Mouse (Mus musculus) kidney, postnatal 25 days (tissue): ENCODE measurements at regions not wholly inside any gene's neighbourhood (a gene's known extent, or its start where the extent isn't known, plus 50 kb on each side); places are given as distances from the start of the nearest gene placed in this dataset.
A peak's percentile ranks its signal among the peaks of the same experiment; 100 is the strongest.

Source experiments
- DNase-seq, 2 experiments: peaks; one replicate each; pipeline ENCODE4 v3.0.0; 2021; ENCODE audit warnings: mixed read lengths in 2 of 2

- DNase-seq = peak in 1 of 2 experiments; percentile 5
These were observed 230.8 kb upstream of the Jmjd1c start for GRCm38 (mm10) chr10:66865010-66865582.

DNA sequence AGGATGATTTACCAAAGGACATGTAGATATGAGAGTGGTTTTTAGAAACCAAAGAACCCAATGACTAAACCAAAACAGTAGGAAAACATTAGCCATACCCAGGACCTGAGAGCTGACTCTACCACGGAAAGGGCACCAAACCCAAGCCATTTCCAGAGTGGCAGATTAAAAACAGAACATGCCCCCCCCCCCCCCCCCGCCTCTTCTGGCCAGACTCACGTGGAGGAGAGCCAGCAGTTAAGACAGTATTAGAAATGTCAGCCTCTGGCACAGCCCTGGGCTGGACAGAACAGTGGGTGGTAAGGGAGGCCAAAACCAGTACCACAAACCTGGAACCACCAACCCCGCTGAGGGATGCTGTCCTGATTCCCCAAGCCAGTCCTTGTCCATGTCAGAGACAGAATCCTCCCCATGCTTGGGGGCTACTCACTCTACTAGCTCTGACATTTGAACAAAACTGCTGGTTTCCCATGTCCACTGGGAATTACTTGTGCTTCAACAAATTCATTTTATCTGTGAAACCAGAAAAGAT is 224.7 kb upstream of the Jmjd1c start:
- DNase-seq = no peak

DNA sequence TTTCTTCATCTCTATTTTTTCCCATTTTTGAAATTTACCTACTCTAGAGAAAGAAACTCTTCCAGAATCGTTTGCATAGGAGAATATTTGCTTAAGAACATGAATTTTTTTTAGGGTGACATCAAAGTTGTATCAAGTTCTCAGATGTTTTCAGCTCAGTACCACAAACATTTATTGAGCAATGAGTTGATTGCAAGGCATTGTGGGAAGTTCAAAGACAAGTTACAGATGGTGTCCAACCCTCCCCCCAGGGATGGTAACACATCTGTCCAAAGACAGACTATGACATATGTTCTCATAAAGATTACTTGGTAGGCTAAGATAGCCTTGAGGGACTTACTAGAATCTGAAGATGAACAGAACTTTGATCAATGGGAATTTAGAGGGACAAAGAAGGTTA is 224.3 kb upstream of the Jmjd1c start:
- no peak for DNase-seq

GRCm38 (mm10) chr10:66873468-66873867 is 222.5 kb upstream of the Jmjd1c start:
- peak in 1 of 2 experiments; percentile 24 for DNase-seq

DNA sequence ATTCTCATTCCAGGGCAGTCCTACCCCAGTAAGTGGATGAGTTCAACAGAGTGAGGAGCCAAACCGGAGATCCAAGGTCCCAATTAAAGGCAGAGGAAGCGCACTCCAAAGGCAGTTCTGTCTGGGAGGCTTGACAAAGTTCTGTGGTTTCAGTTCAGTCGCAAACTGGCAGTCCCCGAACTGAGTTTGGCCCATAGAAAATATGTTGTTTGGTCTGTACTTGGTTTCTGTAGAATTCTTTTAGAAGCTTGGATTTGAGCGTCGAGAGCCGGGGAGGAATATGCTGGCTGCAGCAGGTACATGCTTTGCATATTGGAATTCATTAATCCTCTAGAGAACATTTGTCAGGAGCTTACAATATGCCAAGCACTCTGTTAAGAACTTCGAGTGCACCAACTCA is 216.9 kb upstream of the Jmjd1c start:
- DNase-seq = no peak

DNA sequence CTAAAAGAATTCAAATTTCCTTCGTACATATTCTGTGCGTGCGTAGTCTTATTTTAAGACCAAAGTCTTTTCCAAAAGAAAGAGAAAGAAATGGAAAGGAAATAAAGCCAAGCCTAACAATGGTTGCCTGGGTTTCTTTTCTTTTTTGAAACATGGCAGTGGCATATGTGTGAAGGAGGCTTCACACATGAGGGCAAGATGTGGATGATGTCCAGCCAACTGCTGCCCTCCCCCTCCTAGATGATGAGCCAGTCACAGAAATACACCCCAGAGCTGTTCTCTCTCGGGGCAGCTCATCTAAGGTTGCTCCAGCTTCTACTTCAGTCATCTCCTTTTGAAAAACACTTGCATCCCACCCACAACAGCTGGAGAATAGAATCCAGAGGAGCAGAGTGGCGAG is 213.1 kb upstream of the Jmjd1c start:
- no peak for DNase-seq

DNA sequence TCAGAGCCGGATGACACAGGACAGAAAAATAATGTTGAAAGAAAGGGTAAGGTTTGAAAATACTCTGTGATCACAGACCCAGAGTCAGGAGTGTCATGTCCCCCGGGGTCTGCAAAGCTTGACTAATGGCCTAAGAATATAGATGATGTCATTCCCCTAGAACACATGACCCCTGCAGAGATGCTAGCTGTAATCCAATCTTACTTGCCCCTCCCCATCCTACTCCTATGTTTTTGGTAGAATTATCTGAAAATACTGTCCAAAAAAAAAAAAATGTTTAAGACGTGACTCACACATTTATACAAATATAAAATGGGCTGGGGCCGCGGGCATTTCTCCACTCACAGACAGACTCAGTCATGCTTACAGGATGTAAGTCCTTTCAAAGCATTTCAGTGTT is 210.3 kb upstream of the Jmjd1c start:
- DNase-seq = no peak

- no peak for DNase-seq
These were observed 206.0 kb upstream of the Jmjd1c start for GRCm38 (mm10) chr10:66889786-66890555.

DNA sequence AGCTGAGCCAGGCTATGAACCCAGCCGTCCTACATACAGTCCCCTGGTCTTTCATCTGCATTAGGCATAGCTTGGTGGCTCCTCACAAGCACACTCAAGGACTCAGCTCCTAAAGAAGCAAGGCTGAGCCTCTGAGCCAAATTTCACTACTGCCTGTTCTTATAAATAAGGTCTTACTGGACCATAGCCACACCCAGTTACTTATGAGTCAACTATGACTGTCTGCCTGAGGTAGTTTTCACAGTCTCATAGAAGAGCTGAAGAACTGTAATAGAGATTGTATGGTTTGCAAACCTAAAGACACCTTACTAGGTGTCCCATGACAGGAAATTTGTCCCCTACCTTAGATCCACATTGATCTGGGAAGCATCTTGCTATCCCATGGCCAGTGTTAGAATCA is 204.1 kb upstream of the Jmjd1c start:
- DNase-seq = no peak

DNA sequence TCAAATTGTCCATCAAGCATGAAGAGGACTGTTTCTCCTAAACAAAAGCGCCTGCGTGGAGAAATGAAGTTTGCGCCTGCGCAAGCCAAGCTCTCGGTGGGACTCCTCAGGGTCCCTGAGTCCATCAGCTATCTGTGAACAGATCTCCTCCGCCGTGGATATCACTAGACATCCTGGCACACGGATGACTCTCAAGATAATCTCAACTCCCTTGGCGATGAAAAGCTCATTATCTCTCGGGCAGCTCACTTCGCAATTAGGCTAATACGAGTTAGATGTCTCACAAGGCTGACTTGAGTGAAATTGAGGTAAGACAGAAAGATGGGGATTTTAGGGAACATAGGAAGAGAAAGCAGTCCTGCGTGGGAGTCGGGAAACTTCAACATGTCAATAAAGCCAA is 202.1 kb upstream of the Jmjd1c start:
- no peak for DNase-seq

DNA sequence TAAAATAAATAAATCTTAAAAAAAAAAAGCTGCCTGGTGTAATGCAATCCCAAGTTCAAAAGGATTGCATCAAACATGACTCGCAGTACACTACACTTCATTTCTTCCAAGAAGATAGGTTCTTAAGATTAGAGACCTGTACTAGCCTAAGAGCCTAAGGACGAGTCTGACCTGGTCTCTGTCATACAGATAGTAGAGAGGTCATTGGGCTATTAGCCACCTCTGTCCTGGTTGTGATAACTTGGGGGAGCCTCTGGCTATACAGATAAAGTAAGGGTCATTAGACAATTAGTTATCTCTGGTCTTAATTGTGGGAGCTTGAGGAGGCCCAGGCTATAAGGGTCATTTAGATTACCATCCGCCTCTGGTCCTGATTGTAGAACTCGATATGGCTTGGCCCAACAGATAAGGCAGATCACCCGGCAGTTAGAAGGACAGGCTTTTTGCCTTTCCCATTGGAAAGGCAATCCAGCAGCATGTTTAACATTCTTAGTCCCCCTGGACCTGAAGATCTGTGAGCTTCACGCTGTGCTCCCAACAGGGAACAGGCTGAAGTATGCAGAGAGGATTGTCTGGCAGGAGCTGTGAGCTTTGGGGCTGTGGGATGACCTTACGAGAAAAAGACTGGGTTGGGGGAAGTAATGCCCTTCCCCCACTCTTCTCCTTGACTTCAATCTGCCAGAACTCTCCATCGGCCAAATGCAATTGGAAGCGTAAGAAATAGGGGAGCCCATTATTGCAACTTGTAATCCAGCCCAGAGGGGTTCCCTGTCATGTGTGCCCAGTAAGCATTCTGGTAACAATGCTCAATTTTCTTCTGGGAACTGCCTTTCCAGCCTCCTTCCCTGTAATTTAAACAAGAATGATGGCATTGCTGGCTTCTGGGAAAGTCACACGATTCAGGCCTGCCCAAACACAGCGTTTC is 199.0 kb upstream of the Jmjd1c start:
- no peak for DNase-seq

DNA sequence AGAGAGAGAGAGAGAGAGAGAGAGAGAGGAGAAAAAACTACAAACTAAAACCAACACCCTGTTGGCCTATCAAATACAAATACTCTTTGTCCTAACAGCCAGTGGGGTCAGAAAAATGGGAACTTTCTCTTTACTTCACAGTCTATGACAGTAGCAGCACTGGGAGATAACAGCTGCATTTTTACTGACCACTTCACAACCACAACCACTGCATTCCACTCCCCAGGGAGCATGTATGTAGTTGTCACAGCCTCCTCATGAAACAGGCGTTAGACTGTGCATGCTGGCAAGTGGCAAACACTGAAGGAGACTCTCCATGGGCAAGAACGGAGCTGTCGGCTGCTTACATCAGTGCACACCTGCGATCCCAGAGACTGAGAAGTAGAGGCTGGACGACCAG is 196.2 kb upstream of the Jmjd1c start:
- no peak for DNase-seq

DNA sequence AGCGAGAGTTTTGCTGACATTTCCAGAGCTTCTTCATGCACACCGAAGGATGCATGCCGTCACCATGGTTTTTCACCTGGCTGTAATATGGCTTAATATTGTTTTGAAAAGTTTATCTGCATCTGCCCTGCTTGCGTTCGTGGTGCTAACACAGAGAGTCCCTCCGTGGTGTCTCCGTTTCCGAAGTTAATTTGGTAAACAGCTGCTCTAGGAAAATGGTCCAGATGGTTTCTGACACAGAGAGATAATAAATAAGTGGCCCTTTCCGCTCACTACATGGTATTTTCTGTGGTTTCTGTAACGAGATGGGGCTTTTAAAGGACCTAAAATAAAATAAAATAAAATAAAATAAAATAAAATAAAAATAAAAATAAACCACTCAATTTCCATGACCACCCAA is 195.1 kb upstream of the Jmjd1c start:
- DNase-seq = no peak

GRCm38 (mm10) chr10:66901873-66902272 is 194.1 kb upstream of the Jmjd1c start:
- no peak for DNase-seq

DNA sequence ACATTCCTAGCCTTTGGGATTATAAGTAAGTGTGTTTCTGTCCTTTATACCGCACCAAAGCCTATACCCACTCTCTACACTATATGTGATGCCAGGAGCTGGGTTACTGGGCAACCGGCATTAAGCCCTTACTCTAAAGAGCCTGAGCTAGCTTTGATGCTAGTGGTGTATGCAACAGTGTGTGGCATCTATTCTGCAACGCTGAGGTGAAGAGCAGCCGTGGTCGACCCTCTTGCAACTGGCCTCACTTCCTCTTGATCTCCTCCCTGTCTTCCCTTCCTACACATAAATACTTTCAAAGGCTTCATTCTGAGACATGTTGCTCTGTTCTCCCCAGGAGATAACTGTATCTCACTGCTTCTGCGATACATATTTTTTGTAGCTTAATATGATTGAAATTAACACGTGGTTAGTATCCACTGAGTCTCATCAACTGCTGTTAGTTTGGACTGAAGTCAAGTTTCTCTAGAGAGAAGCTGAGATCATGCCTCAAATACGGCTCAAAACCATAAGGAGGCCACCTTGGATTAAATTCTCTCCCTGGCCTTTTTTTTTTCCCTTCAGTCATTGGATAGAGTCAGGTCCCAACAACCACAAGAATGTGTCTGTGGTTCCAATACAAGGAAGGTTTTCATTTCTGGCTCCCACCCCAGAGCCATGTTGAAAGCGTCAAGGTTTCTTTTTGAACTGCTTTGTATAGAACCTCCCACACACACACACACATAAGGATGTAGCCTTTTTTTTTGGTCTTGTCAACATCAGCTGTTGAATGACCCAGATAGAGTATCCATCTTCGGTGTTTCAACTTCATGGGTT is 191.2 kb upstream of the Jmjd1c start:
- DNase-seq = no peak

DNA sequence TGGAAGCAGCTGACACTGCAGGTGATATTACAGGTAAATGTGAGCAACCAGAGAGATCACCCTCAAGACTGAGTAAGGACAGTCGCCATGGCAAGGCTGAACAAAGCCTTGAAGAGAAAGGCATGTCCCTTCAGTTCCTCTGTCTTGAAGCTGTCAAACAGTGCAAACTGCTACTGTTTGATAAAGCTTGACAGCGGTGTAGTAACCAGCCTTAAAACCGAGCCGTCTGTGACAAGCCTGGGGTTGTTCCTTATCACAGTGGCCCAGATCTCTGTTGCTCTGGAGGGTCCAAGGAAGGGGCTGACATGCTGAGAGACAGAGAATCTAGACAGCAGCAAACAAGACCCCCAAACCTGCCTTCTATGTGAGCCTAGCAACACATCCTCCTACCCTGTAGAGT is 188.1 kb upstream of the Jmjd1c start:
- no peak for DNase-seq

GRCm38 (mm10) chr10:66909204-66909889 is 186.6 kb upstream of the Jmjd1c start:
- DNase-seq = peak; percentile 63 to 81

- DNase-seq = peak; percentile 69 to 77
These were observed 185.8 kb upstream of the Jmjd1c start for GRCm38 (mm10) chr10:66909905-66910681.

- DNase-seq = peak; percentile 71 to 88
These were observed 184.5 kb upstream of the Jmjd1c start for GRCm38 (mm10) chr10:66911261-66911911.

DNA sequence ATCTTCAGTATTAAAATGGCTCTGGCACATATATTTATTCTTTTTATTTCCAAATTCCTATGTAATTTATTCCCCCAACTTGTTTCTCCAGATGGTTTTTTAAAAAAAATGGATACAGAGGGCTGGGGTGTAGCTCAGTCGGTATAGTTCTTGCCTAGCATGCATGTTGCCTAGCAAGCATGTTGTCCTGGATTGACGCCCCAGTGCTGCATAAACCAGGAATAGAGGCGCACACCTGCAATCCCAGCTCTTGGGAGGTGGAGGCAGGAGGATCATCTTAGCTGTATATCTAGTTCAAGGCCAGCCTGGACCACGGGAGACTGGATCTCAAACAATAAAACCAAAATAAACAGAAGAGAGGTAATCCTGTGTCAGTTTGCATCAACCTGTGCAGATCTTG is 183.5 kb upstream of the Jmjd1c start:
- no peak for DNase-seq
